Mouse (Mus musculus): Measurements from ENCODE around the gene Zap70. TPM values are rescaled to one million over a fixed set of nuclear protein-coding genes. Genes with fewer than 3 reads are reported as not detected.

The Zap70 gene
- polyA plus RNA-seq, 1 experiment: 40.5 TPM

GRCm38 (mm10) chr1:36786377-36786776 lies 24.8 kb downstream of the Zap70 start:
- 94% methylated on average over 7 of the region's 7 CpGs for WGBS

DNA sequence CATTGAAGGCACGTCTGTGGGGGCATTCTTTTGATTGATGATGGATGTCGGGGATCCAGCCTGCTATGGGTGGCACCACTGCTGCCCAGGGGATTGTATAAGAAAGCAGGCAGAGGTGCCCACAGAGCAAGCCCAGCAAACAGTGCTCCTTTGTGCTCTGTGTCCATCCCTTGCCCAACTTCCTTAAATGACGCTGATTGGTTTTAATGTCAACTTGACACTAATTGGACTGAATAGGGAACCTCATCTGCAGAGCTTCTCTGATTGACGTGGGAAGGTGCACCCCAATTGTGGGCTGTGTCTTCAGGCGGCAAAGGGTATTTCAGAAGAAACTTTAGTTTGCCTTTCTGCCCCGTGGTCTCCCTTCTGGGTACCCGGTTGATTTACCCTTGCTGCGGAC lies 27.8 kb downstream of the Zap70 start:
- H3K4me3 ChIP-seq (ENCODE audit: extremely low read depth, insufficient read depth, insufficient read length): no peak overlapping the region
- peaks cover 20% of the 10 kb centered on the region for H3K36me3 ChIP-seq (ENCODE audit: control insufficient read depth, insufficient read depth, low read length)
- 58% methylated on average over 8 of the region's 8 CpGs for WGBS
- TF ChIP-seq CTCF (IDR thresholded peaks at IDR 0.05; ENCODE audit: extremely low read depth, insufficient read depth, insufficient read length, insufficient replicate concordance) (no peak), POLR2A (IDR thresholded peaks at IDR 0.05; ENCODE audit: low read depth, low read length) (no peak)
- H3K27ac ChIP-seq (ENCODE audit: insufficient read depth, low read length): no peak overlapping the region
- H3K4me1 ChIP-seq (ENCODE audit: control insufficient read depth, insufficient read depth, insufficient read length): no peaks in the 10 kb centered on the region
- no peaks in the 10 kb centered on the region for H3K27me3 ChIP-seq (ENCODE audit: control insufficient read depth, insufficient read depth, low read length)
- no peak for DNase-seq (ENCODE audit: low read depth in 1 of 2, low spot score in 2 of 2)

More at GRCm38 (mm10) chr1:36786377-36786776, 24.8 kb downstream of the Zap70 start:
- no peak for DNase-seq (ENCODE audit: low read depth in 1 of 2, low spot score in 2 of 2)
- Histone ChIP-seq H3K4me1 (ENCODE audit: control insufficient read depth, insufficient read depth, insufficient read length) (no peaks in the 10 kb centered on the region), H3K27ac (ENCODE audit: insufficient read depth, low read length) (no peak overlapping the region), H3K27me3 (ENCODE audit: control insufficient read depth, insufficient read depth, low read length) (no peaks in the 10 kb centered on the region), H3K4me3 (ENCODE audit: extremely low read depth, insufficient read depth, insufficient read length) (no peak overlapping the region), H3K36me3 (ENCODE audit: control insufficient read depth, insufficient read depth, low read length) (no peaks in the 10 kb centered on the region; the same call in 1 of the 2 replicates)
- TF ChIP-seq CTCF (IDR thresholded peaks at IDR 0.05; ENCODE audit: extremely low read depth, insufficient read depth, insufficient read length, insufficient replicate concordance): no peak
- TF ChIP-seq POLR2A (IDR thresholded peaks at IDR 0.05; ENCODE audit: low read depth, low read length): no peak

DNA sequence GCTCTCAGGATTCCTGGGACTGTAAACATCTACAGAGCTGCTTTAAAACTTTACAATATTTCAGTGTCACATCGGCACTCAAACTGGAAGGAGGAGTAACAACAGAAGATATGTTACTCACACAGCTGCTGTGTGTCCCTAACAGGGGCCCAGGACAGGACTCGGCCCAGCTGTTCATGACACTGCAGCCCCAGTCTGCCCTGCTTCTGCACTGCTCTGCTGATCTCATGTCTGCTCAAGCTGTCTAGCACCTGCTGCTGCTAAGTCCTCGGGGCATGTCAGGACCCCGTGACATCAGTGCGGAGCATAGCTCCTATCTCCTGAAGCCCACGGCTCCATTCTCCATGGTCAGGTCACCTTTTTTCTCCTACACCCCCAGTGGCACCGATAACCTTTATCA lies 35.1 kb downstream of the Zap70 start:
- no peak overlapping the region for H3K4me3 ChIP-seq (ENCODE audit: extremely low read depth, insufficient read depth, insufficient read length)
- no peak overlapping the region for H3K27ac ChIP-seq (ENCODE audit: insufficient read depth, low read length)
- DNase-seq (ENCODE audit: low read depth in 1 of 2, low spot score in 2 of 2): no peak
- TF ChIP-seq POLR2A (IDR thresholded peaks at IDR 0.05; ENCODE audit: low read depth, low read length) (no peak), CTCF (IDR thresholded peaks at IDR 0.05; ENCODE audit: extremely low read depth, insufficient read depth, insufficient read length, insufficient replicate concordance) (no peak)
- peaks cover 53% of the 10 kb centered on the region for H3K36me3 ChIP-seq (ENCODE audit: control insufficient read depth, insufficient read depth, low read length)
- H3K27me3 ChIP-seq (ENCODE audit: control insufficient read depth, insufficient read depth, low read length): no peaks in the 10 kb centered on the region
- peaks cover 13% of the 10 kb centered on the region; the same call in 1 of the 2 replicates for H3K4me1 ChIP-seq (ENCODE audit: control insufficient read depth, insufficient read depth, insufficient read length)
- WGBS: 46% methylated on average over 7 of the region's 7 CpGs

GRCm38 (mm10) chr1:36797481-36797880 lies 35.9 kb downstream of the Zap70 start:
- DNase-seq (ENCODE audit: low read depth in 1 of 2, low spot score in 2 of 2): peak; percentile 48 to 66

DNA sequence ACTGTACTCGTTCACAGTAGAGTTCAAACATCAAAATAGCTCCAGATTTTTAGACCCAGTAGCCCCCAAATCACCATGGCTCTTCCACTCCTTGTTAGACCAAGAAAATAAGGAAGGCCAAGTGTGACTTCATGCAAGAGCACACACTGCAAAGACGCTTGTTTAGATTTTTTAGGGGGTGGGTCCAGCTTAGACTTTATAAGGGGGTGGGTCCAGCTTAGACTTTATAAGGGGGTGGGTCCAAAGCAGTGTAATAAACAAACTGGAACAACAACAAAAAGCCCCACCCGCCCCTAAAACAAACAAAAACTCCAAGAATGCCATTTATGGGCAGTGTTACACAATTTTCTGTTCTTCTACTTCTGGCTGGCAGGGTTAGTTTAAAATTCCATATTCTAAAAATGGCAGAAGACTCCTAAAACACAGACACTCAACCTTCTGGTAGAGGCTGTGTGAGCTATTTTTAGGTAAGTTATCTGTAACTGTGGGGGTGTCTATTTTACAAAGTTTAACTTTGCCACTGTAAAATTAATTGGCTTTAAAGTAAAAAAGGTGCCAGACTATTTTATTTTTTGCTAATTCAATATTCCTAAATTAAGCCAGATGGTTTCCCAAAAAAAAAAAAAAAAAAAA lies 38.9 kb downstream of the Zap70 start:
- Histone ChIP-seq H3K4me3 (ENCODE audit: extremely low read depth, insufficient read depth, insufficient read length) (no peak overlapping the region), H3K4me1 (ENCODE audit: control insufficient read depth, insufficient read depth, insufficient read length) (peaks cover 13% of the 10 kb centered on the region; the same call in 1 of the 2 replicates), H3K27ac (ENCODE audit: insufficient read depth, low read length) (no peak overlapping the region), H3K27me3 (ENCODE audit: control insufficient read depth, insufficient read depth, low read length) (no peaks in the 10 kb centered on the region), H3K36me3 (ENCODE audit: control insufficient read depth, insufficient read depth, low read length) (peaks cover 44% of the 10 kb centered on the region)
- no peak for DNase-seq (ENCODE audit: low read depth in 1 of 2, low spot score in 2 of 2)
- TF ChIP-seq POLR2A (IDR thresholded peaks at IDR 0.05; ENCODE audit: low read depth, low read length) (no peak), CTCF (IDR thresholded peaks at IDR 0.05; ENCODE audit: extremely low read depth, insufficient read depth, insufficient read length, insufficient replicate concordance) (no peak)
- WGBS: 50% methylated on average over 3 of the region's 3 CpGs

More at GRCm38 (mm10) chr1:36797481-36797880, 35.9 kb downstream of the Zap70 start:
- Histone ChIP-seq H3K36me3 (ENCODE audit: control insufficient read depth, insufficient read depth, low read length) (peaks cover 53% of the 10 kb centered on the region), H3K4me1 (ENCODE audit: control insufficient read depth, insufficient read depth, insufficient read length) (peaks cover 13% of the 10 kb centered on the region; the same call in 1 of the 2 replicates), H3K27me3 (ENCODE audit: control insufficient read depth, insufficient read depth, low read length) (no peaks in the 10 kb centered on the region), H3K27ac (ENCODE audit: insufficient read depth, low read length) (peak overlapping the region; percentile 32; the same call in 1 of the 2 replicates), H3K4me3 (ENCODE audit: extremely low read depth, insufficient read depth, insufficient read length) (no peak overlapping the region)
- TF ChIP-seq CTCF (IDR thresholded peaks at IDR 0.05; ENCODE audit: extremely low read depth, insufficient read depth, insufficient read length, insufficient replicate concordance) (no peak), POLR2A (IDR thresholded peaks at IDR 0.05; ENCODE audit: low read depth, low read length) (no peak)
- 16% methylated on average over 10 of the region's 10 CpGs for WGBS

DNA sequence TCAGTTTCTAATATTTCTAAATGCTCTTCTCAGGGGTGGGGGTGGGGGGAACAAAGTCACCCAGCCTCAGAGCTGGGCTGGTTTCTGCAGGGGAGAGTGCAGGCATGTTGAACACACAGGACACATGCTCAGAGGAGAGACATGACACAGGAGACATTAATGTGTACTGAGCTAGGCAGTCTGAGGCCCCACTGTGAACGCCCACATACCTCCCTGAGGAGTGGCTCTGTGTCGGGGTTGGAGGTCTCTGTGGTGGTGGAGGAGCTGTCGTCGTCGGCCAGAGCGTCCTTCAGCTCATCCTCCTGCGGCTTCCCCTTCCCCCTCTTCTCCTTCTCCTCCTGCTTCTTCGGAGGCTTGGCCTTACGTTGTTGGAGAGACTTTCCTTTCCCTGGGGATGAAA lies 42.7 kb downstream of the Zap70 start:
- 81% methylated on average over 9 of the region's 9 CpGs for WGBS
- Histone ChIP-seq H3K36me3 (ENCODE audit: control insufficient read depth, insufficient read depth, low read length) (peaks cover 44% of the 10 kb centered on the region), H3K4me1 (ENCODE audit: control insufficient read depth, insufficient read depth, insufficient read length) (no peaks in the 10 kb centered on the region), H3K27ac (ENCODE audit: insufficient read depth, low read length) (no peak overlapping the region), H3K4me3 (ENCODE audit: extremely low read depth, insufficient read depth, insufficient read length) (no peak overlapping the region), H3K27me3 (ENCODE audit: control insufficient read depth, insufficient read depth, low read length) (no peaks in the 10 kb centered on the region)
- TF ChIP-seq POLR2A (IDR thresholded peaks at IDR 0.05; ENCODE audit: low read depth, low read length) (no peak), CTCF (IDR thresholded peaks at IDR 0.05; ENCODE audit: extremely low read depth, insufficient read depth, insufficient read length, insufficient replicate concordance) (no peak)
- no peak for DNase-seq (ENCODE audit: low read depth in 1 of 2, low spot score in 2 of 2)

GRCm38 (mm10) chr1:36804833-36805232 lies 43.2 kb downstream of the Zap70 start:
- 97% methylated on average over 4 of the region's 4 CpGs for WGBS
- Histone ChIP-seq H3K4me3 (ENCODE audit: extremely low read depth, insufficient read depth, insufficient read length) (no peak overlapping the region), H3K27ac (ENCODE audit: insufficient read depth, low read length) (no peak overlapping the region), H3K36me3 (ENCODE audit: control insufficient read depth, insufficient read depth, low read length) (peaks cover 40% of the 10 kb centered on the region), H3K4me1 (ENCODE audit: control insufficient read depth, insufficient read depth, insufficient read length) (no peaks in the 10 kb centered on the region), H3K27me3 (ENCODE audit: control insufficient read depth, insufficient read depth, low read length) (no peaks in the 10 kb centered on the region)
- DNase-seq (ENCODE audit: low read depth in 1 of 2, low spot score in 2 of 2): no peak
- TF ChIP-seq CTCF (IDR thresholded peaks at IDR 0.05; ENCODE audit: extremely low read depth, insufficient read depth, insufficient read length, insufficient replicate concordance): no peak
- TF ChIP-seq POLR2A (IDR thresholded peaks at IDR 0.05; ENCODE audit: low read depth, low read length): no peak
